Mouse (Mus musculus): ENCODE data around the gene Ly9.
A peak's percentile ranks its signal among the peaks of the same experiment; 100 is the strongest.

Ly9 gene

DNA sequence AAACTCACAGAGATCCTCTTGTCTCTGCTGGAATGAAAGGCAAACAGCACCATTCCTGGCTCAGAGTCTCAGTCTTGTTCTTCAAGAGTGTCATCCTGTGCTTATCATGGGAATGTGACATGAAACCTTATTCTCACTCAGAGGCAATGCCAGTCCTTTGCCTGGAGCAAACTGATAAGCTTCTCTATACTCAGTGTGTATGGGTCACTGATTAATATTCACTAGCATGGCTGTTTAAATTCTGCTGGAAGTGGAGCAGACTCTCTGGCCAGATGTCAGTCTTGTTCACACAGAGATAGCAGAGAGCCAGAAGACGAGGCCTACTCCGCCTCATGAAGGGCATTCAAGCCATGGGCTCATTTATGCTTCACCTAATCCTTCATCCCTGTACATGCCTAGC is 22.6 kb downstream of the Ly9 start:
- DNase-seq (ENCODE audit: low read depth, low spot score): no peak

- DNase-seq (ENCODE audit: low read depth, low spot score): no peak
Measured at GRCm38 (mm10) chr1:171577168-171577567, 30.0 kb downstream of the Ly9 start.

DNA sequence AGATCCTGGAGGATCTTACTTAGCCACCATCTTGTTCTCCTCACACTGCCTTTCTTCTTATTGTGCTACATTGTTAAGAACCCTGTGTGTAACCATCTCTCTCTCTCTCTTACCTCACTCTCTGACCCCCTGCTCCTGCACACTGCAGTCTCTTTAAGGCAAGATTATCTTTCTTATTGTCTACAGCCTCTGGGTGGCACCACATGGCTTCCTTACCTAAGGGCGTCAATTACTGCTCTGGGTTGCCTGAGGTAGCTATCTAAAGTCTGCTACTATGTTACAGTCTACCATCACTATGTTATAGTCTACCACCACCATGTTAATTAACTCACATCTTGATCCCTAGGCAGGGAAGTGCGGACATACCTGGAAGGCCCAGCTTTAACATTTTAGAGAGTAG is 38.8 kb downstream of the Ly9 start:
- no peak for DNase-seq (ENCODE audit: low read depth, low spot score)

DNA sequence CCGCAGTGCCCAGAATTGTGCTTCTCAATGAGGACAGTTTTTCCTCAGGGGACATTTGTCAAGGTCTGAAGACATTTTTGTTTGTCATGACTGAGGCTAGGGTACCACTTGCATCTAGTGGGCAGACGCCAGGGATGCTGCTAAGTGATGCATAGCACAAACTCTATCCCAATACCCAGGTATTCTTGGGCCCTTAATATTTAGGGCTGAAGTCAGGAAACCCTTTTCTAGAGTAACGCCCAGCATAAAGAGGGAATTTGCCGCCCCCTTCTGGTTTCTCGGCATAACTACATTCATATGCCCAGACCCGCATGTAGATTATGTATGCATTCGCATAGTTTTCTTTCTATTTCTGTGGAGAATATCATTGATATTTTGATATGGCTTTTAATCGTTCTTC is 40.4 kb downstream of the Ly9 start:
- DNase-seq (ENCODE audit: low read depth, low spot score): peak; percentile 86

DNA sequence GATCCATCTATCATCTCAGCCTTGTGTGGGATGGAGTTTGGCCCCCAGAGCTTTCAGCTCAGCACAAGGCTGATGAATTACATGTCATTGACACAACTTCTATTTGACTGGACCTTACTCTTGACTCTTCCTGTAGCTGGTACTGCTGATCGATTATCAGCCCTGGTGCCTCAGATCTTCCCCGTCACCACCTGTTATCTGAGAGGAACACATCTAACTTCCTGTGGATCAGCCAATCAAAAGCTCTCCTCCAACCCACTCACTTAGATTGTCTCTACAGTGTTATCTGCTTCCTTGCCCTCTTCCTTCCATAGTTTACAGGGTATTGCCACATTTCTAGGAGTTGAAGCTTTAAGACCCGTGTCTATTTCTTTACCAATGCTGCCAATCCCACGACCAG is 41.3 kb downstream of the Ly9 start:
- DNase-seq (ENCODE audit: low read depth, low spot score): no peak

DNA sequence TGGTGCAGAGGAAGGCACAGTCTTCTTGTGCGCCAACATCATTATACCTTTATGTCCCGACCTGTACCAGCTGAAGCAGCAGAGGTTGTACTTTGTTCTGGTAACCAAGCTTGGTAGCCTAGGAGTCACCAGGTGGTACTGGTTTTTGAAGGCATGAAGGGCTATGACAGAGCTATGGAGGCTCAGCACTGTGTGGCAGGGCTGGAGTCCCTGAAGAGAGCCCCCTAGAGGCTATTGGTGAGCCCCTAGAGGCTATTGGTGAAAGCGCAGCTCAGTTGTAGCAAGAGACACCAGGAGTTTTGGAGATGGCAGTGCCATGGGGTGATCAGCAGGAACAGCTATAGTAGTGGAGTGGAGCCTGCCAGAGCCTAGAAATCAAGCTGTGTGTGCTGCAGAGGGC is 43.0 kb downstream of the Ly9 start:
- peak; percentile 94 for DNase-seq (ENCODE audit: low read depth, low spot score)

DNA sequence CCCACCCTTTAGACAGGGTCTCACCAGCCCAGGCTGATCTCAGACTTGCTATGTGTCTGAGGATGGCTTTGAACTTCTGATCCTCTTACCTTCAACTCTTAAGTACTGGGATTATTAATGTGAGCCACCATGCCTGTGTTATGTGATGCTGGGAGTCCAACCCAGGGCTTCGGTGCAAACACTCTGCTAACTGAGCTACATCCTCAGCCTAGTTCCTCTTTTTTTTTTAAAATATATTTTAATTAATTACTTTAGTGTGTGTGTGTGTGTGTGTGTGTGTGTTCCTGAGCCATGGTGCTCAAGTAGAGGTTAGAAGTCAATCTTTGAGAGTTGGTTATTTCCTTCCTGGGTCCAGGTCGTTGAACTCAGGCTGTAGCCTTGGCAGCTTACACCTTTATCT is 44.2 kb downstream of the Ly9 start:
- DNase-seq (ENCODE audit: low read depth, low spot score): no peak

- peak; percentile 76 for DNase-seq (ENCODE audit: low read depth, low spot score)
Measured at GRCm38 (mm10) chr1:171561639-171562225, 45.5 kb downstream of the Ly9 start.

- DNase-seq (ENCODE audit: low read depth, low spot score): no peak
Measured at GRCm38 (mm10) chr1:171561200-171561599, 46.0 kb downstream of the Ly9 start.

- DNase-seq (ENCODE audit: low read depth, low spot score): no peak
Measured at GRCm38 (mm10) chr1:171560262-171560661, 46.9 kb downstream of the Ly9 start.

- no peak for DNase-seq (ENCODE audit: low read depth, low spot score)
Measured at GRCm38 (mm10) chr1:171558898-171559297, 48.3 kb downstream of the Ly9 start, which contains the start of gene Cd244a. Gene Cd244a, plus strand, starts transcription at chr1:171559193.

DNA sequence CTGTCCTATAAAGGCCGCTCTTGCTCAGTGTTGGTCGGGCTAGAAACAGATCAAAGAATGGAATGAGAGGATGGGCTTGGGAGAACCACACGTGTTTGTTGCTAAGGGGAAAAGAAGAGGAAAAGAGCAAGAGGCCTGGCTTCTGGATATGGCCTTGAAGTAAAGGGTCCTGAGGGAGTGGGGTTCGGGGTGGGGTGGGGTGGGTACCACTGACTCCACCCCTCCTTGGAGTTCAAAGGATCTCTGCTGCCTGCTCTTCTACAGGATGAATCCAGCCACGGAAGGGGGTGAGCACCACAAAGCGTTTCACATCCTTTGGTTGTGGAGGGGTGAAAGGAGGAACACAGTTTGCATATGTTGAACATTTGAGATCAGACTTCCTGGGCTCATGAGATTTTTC is 48.8 kb downstream of the Ly9 start:
- no peak for DNase-seq (ENCODE audit: low read depth, low spot score)

DNA sequence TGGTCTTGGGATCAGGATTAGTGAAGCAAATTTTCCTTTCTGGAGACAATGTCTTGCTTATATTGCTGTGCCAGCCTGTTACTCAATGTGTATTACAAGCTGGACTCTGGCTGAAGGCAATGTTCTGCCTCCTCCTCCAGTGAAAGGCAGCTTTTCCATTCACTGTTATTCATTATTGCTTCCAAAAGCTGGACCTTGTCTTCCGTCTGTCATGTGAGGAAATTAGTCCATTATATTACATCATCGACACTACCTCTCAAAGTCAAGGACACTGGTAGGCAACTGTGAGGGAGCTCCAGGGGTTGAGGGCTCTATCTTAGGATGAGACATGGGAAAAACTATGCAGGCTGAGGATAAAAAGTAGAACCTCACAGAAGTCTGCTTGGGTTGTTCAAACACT is 50.8 kb downstream of the Ly9 start:
- DNase-seq (ENCODE audit: low read depth, low spot score): no peak

GRCm38 (mm10) chr1:171553359-171554341 is 53.6 kb downstream of the Ly9 start:
- peak; percentile 74 for DNase-seq (ENCODE audit: low read depth, low spot score)

DNA sequence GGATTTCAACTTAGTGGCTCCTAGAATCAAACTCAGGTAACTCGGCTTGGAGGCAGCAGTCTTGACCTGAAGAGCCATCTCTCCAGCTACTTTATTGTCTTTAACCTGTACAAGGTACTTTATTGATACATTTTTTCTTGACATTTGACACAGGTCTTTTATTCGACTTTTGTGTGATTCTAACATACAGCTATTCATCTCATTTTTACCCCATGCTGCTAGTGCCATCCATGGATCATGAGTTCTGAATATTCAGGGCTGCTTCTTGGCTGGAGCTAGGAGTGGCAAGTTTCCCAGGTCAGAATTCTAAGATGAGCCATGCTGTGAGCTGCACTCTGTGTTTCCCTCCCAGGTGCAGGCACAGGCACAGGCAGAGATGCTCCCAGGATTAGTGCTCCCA is 55.0 kb downstream of the Ly9 start:
- no peak for DNase-seq (ENCODE audit: low read depth, low spot score)

DNA sequence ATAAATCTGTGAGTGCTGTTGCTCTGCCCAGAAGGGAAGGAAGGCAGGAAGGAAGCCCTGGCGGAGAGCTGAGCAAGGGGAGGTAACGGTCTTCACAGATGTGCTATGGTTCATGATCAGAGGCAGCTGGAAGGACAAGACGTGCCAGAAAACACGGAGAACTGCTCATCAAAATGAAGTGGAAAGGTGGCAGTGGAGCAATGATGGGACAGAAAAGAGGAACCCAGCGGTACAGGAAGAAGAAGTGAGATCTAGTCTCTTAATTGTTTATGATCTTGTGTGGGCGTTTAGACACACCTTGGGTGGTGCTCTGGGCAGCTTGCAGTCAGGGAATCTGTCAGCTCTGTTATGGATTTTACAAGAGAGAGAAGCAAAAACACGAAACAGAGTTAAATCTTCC is 55.9 kb downstream of the Ly9 start:
- DNase-seq (ENCODE audit: low read depth, low spot score): no peak

DNA sequence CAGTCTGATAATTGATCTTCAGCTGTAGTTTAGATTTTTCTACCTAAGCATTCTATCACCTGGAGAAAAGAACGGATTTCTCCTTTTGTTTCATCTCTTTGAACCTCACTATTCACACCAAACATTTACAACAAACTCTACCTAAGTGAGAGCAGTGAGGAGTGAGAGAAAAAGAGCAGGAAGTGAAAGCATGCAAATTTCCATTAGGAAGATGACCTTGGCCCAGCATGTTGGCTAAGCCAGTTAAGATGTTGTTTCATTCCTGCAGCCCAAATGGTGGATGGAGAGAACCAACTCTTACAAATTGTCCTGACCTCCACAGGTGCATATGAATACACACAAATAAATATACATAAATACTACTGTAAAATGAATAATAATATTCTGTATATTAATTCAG is 66.5 kb downstream of the Ly9 start:
- DNase-seq (ENCODE audit: low read depth, low spot score): peak; percentile 61
